Mouse (Mus musculus): ENCODE data around the gene Slc9a9. TPM values are rescaled to one million over a fixed set of nuclear protein-coding genes. Genes with fewer than 3 reads are reported as not detected.

Gene Slc9a9
- polyA plus RNA-seq, 1 experiment from 2014 or later, result 4.8 TPM

DNA sequence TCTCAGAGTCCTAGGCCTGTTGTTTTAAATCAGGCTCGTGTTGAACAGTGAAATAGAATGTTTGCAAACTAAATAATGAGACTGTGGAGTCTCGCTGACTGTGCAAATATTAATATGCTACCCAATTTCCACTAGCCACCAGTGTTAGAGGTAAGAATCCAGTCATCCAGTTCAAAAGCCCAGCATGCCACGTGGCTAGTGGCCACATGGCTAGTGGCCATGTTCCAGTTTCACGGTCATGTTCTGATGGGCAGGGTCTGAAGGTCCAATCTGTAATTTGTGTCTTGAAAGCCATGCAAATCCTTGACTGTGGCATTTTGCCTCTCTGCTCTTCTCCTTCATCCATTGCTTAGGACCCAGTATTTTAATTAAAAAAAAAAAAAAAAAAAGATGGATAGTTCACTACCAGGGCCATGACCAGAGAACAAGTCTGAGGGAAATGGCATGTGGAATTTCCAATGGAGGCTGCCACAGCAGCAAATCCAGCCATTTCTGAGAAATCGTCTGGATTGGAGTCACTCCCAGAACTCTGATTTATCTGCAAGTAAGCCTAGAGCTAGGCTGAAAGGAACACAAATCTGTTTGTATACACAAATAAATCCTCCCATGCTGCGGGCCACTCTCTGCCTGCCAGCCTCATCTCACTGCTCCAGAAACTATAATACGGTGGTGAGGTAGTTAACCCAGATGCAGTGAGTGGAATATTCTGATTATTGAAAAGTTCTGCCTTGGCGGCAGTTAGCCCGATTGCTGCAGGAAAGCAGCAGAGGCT is 35.5 kb downstream of the Slc9a9 start:
- Histone ChIP-seq H3K4me3 (no peak overlapping the region), H3K27me3 (no peaks in the 10 kb centered on the region), H3K36me3 (no peaks in the 10 kb centered on the region), H3K9ac (no peak overlapping the region), H3K9me3 (no peaks in the 10 kb centered on the region), H3K4me2 (replicated peaks) (no peak overlapping the region), H3K4me1 (peaks cover 17% of the 10 kb centered on the region), H3K27ac (no peak overlapping the region)
- no peak for ATAC-seq (ENCODE audit: insufficient number of reproducible peaks, insufficient read depth, low FRiP score, low TSS enrichment)
- 81% methylated on average over 9 of the region's 9 CpGs for WGBS

GRCm38 (mm10) chr9:94705758-94706026 is 36.0 kb downstream of the Slc9a9 start:
- no peak overlapping the region for H3K4me3 ChIP-seq
- ATAC-seq (ENCODE audit: insufficient number of reproducible peaks, insufficient read depth, low FRiP score, low TSS enrichment), result no peak
- no peak overlapping the region for H3K4me2 ChIP-seq (replicated peaks)
- H3K9ac ChIP-seq, result no peak overlapping the region
- H3K27me3 ChIP-seq, result no peaks in the 10 kb centered on the region
- 77% methylated on average over 2 of the region's 2 CpGs for WGBS
- no peaks in the 10 kb centered on the region for H3K36me3 ChIP-seq
- peaks cover 17% of the 10 kb centered on the region for H3K4me1 ChIP-seq
- H3K27ac ChIP-seq, result no peak overlapping the region
- no peaks in the 10 kb centered on the region for H3K9me3 ChIP-seq

DNA sequence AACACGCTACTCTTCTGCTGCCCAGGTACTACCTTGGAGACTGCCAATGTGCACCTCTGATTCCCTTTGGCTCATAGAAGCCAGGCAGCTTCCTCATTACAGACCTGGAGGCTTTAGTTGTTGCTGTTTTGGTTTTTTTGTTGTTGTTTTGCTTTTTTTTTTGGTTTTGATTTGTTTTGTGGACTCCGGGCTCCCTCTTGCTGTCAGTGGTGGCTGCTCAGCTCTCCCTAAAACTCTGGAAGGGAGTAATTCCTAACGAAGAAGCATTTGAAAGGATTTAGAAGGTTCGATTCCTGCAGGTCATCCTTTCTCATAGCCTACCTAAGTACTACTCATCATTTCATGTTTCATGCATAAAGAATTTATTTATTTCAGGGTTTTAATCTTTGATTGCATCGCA is 42.4 kb downstream of the Slc9a9 start:
- H3K4me2 ChIP-seq (replicated peaks), result no peak overlapping the region
- H3K36me3 ChIP-seq, result no peaks in the 10 kb centered on the region
- H3K4me3 ChIP-seq, result no peak overlapping the region
- no peaks in the 10 kb centered on the region for H3K9me3 ChIP-seq
- H3K27me3 ChIP-seq, result no peaks in the 10 kb centered on the region
- no peak overlapping the region for H3K27ac ChIP-seq
- ATAC-seq (ENCODE audit: insufficient number of reproducible peaks, insufficient read depth, low FRiP score, low TSS enrichment), result no peak
- H3K4me1 ChIP-seq, result no peaks in the 10 kb centered on the region
- WGBS, result 87% methylated on average over 5 of the region's 5 CpGs
- no peak overlapping the region for H3K9ac ChIP-seq

GRCm38 (mm10) chr9:94716695-94717094 is 47.0 kb downstream of the Slc9a9 start:
- 73% methylated on average over 2 of the region's 2 CpGs for WGBS
- Histone ChIP-seq H3K4me1 (no peaks in the 10 kb centered on the region), H3K9me3 (no peaks in the 10 kb centered on the region), H3K27ac (no peak overlapping the region), H3K27me3 (no peaks in the 10 kb centered on the region), H3K36me3 (no peaks in the 10 kb centered on the region), H3K4me3 (no peak overlapping the region), H3K4me2 (replicated peaks) (no peak overlapping the region), H3K9ac (no peak overlapping the region)
- ATAC-seq (ENCODE audit: insufficient number of reproducible peaks, insufficient read depth, low FRiP score, low TSS enrichment), result no peak

DNA sequence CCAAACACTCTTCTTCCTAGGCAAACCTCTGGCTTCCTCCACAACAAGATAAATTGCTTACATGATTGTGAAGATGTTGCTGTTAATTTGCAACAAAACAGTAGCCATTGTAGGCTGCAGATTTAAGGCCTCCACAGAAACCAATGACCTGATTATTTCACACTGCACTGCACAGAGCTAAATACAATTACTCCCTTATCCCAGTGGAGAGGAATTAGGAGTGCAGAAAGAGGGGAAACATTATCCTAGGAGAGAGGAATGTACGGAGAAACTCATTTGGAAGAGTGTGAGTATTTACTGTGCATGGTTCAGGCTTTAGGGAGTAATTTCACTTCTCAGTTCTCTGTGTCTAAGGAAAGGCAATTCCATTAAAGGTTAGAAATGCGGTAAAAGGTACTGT is 53.9 kb downstream of the Slc9a9 start:
- Histone ChIP-seq H3K36me3 (no peaks in the 10 kb centered on the region), H3K9ac (no peak overlapping the region), H3K4me2 (replicated peaks) (no peak overlapping the region), H3K9me3 (no peaks in the 10 kb centered on the region), H3K27ac (no peak overlapping the region), H3K4me3 (no peak overlapping the region), H3K4me1 (no peaks in the 10 kb centered on the region), H3K27me3 (no peaks in the 10 kb centered on the region)
- no peak for ATAC-seq (ENCODE audit: insufficient number of reproducible peaks, insufficient read depth, low FRiP score, low TSS enrichment)
- WGBS, result 38% methylated on average over 2 of the region's 2 CpGs

DNA sequence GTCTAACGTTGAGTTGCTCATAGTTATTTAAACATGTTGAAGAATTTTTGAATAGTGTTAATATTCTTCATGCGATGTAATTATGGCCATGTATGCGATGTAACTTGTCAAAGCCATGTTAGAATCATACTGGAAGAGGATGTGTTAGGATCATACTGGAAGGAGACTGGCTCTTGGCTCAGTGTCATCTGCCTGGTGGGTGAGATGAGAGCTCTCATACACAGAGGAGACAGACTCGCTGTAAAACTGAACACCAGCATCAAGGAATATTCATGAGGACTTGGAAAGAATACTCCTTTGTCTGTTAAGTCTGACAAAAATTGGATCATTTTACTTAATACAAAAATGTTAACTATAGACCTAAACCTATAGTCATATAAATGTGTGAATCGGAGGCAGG is 55.4 kb downstream of the Slc9a9 start:
- Histone ChIP-seq H3K4me2 (replicated peaks) (no peak overlapping the region), H3K27me3 (no peaks in the 10 kb centered on the region), H3K9ac (no peak overlapping the region), H3K9me3 (no peaks in the 10 kb centered on the region), H3K4me1 (no peaks in the 10 kb centered on the region), H3K36me3 (no peaks in the 10 kb centered on the region), H3K27ac (no peak overlapping the region), H3K4me3 (no peak overlapping the region)
- 87% methylated on average over 5 of the region's 5 CpGs for WGBS
- no peak for ATAC-seq (ENCODE audit: insufficient number of reproducible peaks, insufficient read depth, low FRiP score, low TSS enrichment)

DNA sequence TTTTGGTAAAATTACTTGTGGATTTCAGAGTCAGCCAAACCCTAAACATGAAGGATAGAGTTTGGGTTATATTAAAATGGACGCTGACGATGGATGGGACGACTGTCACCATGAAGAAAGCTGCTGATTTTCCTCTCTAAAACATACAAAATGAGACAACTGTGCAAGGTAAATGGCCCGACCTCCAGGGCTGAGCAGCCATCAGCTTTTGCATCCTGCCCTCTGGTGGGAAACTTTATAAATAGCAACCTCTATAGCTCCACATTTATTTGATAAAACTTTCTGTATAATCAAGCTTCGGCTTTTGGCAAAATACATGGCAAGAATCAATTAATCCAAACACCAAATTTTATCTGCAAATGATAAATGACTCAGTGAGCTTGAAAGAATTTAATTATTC is 57.7 kb downstream of the Slc9a9 start:
- Histone ChIP-seq H3K4me3 (no peak overlapping the region), H3K4me2 (replicated peaks) (no peak overlapping the region), H3K9me3 (no peaks in the 10 kb centered on the region), H3K27ac (no peak overlapping the region), H3K4me1 (0 out of 2 replicates have a peak, but pooled peaks cover under 1% of the 10 kb centered on the region), H3K36me3 (no peaks in the 10 kb centered on the region), H3K9ac (no peak overlapping the region), H3K27me3 (no peaks in the 10 kb centered on the region)
- WGBS, result 36% methylated on average over 5 of the region's 5 CpGs
- no peak for ATAC-seq (ENCODE audit: insufficient number of reproducible peaks, insufficient read depth, low FRiP score, low TSS enrichment)

DNA sequence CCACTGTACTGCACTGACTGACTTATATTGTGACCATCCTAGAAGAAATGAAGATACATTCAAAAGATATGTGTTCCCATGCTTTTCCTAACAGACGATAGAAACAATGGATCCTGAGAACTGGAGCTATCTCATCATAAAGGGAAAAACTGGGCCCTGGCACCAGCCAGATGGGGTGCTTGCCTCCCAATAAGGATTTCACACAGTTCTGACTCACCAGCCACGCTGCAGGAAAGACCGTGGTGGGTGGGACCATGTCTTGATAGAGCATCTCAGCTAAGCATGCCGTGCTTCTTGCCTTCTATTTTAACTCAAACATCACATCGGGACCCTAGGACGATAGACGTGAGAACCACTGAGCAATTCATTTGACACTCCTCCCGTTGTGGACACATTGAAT is 60.7 kb downstream of the Slc9a9 start:
- Histone ChIP-seq H3K9ac (no peak overlapping the region), H3K9me3 (no peaks in the 10 kb centered on the region), H3K36me3 (no peaks in the 10 kb centered on the region), H3K4me2 (replicated peaks) (no peak overlapping the region), H3K4me3 (no peak overlapping the region), H3K27ac (no peak overlapping the region), H3K27me3 (no peaks in the 10 kb centered on the region), H3K4me1 (peaks cover 7% of the 10 kb centered on the region; the same call in 1 of the 2 replicates)
- WGBS, result 87% methylated on average over 8 of the region's 8 CpGs
- ATAC-seq (ENCODE audit: insufficient number of reproducible peaks, insufficient read depth, low FRiP score, low TSS enrichment), result no peak

GRCm38 (mm10) chr9:94732136-94732535 is 62.4 kb downstream of the Slc9a9 start:
- H3K4me1 ChIP-seq, result peaks cover 7% of the 10 kb centered on the region; the same call in 1 of the 2 replicates
- no peaks in the 10 kb centered on the region for H3K36me3 ChIP-seq
- no peak overlapping the region for H3K27ac ChIP-seq
- WGBS, result 70% methylated on average over 6 of the region's 6 CpGs
- ATAC-seq (ENCODE audit: insufficient number of reproducible peaks, insufficient read depth, low FRiP score, low TSS enrichment), result no peak
- no peak overlapping the region for H3K9ac ChIP-seq
- H3K27me3 ChIP-seq, result no peaks in the 10 kb centered on the region
- no peaks in the 10 kb centered on the region for H3K9me3 ChIP-seq
- H3K4me2 ChIP-seq (replicated peaks), result no peak overlapping the region
- H3K4me3 ChIP-seq, result no peak overlapping the region

DNA sequence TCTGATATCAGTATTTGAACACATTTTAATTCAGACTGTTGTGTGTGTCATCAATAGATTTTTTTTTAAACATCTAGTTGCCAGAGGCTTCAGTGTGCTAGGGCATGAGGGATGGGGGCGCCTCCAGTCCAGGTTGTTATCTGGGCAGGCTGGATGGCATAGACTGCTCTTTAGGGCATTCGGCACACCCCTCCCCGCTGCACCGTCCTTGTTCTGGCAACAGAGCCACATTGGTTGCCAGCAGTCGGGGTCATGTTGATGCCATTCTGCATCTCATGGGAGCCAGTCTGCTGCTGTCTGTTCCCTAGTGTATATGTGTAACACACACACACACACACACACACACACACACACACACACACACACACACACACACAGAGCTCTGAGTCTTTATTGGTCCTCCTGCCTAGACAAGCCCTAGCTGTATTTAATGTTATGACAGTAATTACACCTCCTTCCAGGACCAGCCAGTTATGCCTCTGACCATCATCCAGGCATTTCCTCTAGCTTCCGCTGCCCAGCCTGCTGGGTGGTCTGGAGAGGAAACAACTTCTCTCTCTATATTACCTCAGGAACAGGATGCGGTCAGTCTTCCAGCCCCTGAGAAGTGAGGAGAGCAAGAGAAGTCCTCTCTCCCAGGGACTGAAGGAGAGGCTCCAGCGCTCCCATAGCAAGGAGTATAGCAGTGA is 63.0 kb downstream of the Slc9a9 start:
- no peaks in the 10 kb centered on the region for H3K9me3 ChIP-seq
- no peak overlapping the region for H3K27ac ChIP-seq
- 53% methylated on average over 8 of the region's 8 CpGs for WGBS
- no peaks in the 10 kb centered on the region for H3K27me3 ChIP-seq
- no peak overlapping the region for H3K4me2 ChIP-seq (replicated peaks)
- no peak overlapping the region for H3K9ac ChIP-seq
- ATAC-seq (ENCODE audit: insufficient number of reproducible peaks, insufficient read depth, low FRiP score, low TSS enrichment), result no peak; the same call in 1 of the 2 replicates
- H3K4me3 ChIP-seq, result no peak overlapping the region
- H3K4me1 ChIP-seq, result peaks cover 7% of the 10 kb centered on the region; the same call in 1 of the 2 replicates
- no peaks in the 10 kb centered on the region for H3K36me3 ChIP-seq

GRCm38 (mm10) chr9:94734320-94734719 is 64.6 kb downstream of the Slc9a9 start:
- WGBS, result 43% methylated on average over 1 of the region's 1 CpGs
- ATAC-seq (ENCODE audit: insufficient number of reproducible peaks, insufficient read depth, low FRiP score, low TSS enrichment), result no peak
- H3K4me2 ChIP-seq (replicated peaks), result no peak overlapping the region
- peaks cover 7% of the 10 kb centered on the region; the same call in 1 of the 2 replicates for H3K4me1 ChIP-seq
- H3K27me3 ChIP-seq, result no peaks in the 10 kb centered on the region
- no peak overlapping the region for H3K27ac ChIP-seq
- no peaks in the 10 kb centered on the region for H3K36me3 ChIP-seq
- H3K9me3 ChIP-seq, result no peaks in the 10 kb centered on the region
- no peak overlapping the region for H3K4me3 ChIP-seq
- H3K9ac ChIP-seq, result no peak overlapping the region

DNA sequence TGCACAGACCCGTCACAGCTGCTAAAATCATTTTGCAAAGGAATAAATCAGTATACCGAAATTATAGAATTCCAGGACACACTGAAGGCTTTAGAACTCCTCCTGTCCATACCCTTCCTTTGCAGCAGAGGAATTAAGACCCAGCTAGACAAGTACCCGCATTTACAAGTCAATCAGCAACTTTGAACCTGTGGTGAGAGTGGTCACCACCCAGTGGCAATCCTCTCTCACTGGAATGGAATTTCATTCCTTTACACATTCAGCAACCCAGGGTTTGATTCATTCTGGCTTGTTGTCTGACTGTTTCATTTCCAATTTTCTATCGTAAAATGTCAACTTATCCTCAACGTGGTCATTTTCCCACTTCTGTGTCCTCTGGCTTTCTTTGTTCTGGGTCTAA is 67.5 kb downstream of the Slc9a9 start:
- Histone ChIP-seq H3K27ac (no peak overlapping the region), H3K4me2 (replicated peaks) (no peak overlapping the region), H3K9me3 (no peaks in the 10 kb centered on the region), H3K4me3 (no peak overlapping the region), H3K9ac (no peak overlapping the region), H3K36me3 (no peaks in the 10 kb centered on the region), H3K27me3 (no peaks in the 10 kb centered on the region), H3K4me1 (peaks cover 7% of the 10 kb centered on the region; the same call in 1 of the 2 replicates)
- WGBS, result 74% methylated on average over 5 of the region's 5 CpGs
- ATAC-seq (ENCODE audit: insufficient number of reproducible peaks, insufficient read depth, low FRiP score, low TSS enrichment), result no peak
